Mouse (Mus musculus) mesoderm, embryonic 11.5 days (tissue): ENCODE results near the gene Gbp5.

Experiments used
- DNase-seq: peaks from one replicate; pipeline ENCODE4 v3.0.0-alpha.2; 2012; ENCODE audit warnings: low read depth, low spot score

The Gbp5 gene

DNA sequence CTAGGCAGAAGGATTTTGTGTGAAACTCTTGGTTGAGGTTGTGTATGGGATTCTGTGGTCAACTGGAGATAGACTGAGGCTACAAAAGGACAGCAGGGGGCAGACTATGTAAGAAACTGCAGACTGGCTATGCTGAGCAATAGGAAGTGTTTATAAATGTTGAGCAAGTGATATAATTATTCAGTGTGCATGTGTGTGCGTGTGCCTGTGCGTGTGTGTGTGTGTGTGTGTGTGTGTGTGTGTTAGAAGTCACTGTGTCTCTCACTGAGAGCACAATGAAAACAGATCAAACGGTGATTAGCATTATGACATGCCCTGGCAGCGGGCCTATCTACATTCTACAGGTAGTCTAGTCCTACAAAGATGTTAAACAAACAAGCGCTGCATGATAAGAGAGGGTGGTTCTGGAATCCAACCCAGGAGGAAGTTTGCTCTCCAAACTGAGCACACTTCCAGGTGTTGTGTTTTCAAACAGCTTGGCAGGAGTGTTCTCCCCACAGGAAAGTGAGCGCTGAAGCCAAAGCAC, at the start of gene Gbp5:
Gene Gbp5 (plus strand): TSS at position 443 of the 526 bp plus-strand sequence.
- peak; percentile 17 for DNase-seq

DNA sequence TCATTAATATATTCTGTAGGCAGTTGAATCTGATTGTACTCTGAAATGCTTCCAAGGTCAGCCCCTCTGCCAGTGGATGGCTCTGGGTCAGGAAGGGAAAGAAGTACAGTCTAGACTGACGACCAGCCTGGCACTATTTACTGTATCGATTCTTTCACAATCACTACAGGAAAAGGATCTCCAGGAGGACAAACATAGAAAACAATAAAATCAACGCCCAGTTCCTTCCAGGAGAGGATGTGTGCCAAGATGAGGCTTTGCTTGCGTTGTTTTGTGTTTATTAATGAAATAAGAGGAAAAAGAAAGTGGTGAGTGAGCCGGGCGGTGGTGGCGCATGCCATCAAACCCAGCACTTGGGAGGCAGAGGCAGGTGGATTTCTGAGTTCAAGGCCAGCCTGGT, 39.6 kb upstream of the Gbp5 start:
- no peak for DNase-seq

DNA sequence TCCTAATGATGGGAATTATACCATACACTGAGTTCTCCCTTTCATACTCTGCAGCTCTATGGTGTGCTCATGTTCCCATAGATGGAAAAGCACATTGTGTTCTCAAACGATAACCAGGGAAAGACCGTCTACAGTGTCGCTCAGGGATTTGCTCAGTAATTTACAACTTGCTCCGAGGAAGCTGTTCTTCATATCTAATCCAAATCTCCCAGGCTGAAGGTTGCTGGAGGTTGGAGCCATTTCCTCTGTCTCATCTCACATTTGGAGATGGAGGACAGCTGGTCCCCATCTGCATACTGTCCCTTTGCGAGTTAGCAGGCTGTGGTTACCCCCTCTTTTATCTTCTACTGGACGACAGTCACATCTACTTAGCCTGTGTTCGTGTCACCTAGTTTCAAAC, 34.5 kb upstream of the Gbp5 start:
- DNase-seq, result no peak

DNA sequence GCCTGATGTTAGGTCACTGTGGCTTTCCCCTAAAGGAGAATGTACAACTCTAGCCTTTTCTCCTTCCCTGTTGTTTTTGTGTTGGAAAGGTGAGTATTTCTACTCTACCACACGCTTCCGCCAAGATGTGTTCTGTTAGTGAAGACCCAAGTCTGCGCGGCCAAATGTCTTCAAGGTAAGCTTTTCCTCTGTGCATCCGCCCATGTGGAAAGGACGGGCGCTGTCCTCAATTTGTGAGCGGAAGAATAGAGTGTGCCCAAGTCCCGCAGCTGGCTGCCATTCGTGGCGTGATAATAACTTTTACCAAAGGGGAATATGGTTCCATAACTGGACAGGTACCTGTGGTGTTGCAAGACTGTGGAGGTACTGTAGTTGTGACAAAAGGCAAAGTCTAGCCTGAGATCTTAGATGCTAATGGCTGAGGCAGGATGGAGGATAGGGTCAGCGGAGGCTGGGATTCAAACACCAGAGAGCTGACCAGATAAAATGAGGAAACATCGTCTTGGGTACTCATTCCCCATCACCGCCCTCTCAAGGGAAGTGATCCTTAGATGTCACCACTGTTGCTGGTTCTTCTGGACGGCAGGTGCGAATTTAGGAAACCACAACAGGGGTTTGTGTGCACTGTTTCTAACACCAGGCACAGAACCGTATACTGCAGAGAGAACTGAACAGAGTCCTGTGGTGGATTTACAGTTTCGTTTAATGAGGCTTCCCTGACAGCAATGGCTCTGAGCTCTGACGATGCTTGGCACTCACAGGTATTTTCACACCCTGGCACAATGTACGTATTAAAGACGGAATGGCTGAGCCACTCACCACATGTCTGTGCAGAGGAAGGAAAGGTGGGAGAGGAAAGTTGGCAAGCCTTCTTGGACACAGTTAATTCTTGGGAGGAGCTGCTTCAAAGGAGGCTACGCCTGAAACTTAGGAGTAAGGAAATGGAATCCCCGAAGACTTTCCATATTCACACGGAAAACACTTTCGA, 30.7 kb upstream of the Gbp5 start:
- no peak for DNase-seq

DNA sequence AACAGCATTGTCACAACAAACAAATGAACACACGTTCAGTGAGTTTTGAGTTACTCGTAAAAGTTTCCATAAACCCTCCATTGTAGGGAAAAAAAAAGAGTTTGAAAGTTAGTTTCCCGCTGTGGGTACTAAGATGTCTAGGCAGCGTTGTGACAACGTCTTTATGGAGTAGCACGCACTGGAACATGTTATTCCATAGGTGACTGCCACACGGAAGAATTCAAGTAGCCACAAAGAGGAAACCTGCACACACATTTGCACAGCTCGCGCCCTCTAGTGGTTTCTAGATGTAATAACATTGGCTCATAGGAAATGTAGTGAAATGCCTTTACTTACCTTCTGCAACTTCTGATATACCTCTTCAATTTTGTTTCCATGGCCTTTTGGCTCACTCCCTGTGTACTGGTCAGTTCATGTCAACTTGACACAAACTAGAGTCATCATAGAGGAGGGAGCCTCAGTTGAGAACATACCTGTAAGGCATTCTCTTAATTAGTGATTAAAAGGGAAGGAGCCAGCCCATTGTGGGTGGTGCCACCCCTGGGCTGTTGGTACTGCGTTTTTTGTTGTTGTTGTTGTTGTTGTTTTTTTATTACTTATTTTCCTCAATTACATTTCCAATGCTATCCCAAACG, 19.3 kb upstream of the Gbp5 start:
- DNase-seq, result no peak

DNA sequence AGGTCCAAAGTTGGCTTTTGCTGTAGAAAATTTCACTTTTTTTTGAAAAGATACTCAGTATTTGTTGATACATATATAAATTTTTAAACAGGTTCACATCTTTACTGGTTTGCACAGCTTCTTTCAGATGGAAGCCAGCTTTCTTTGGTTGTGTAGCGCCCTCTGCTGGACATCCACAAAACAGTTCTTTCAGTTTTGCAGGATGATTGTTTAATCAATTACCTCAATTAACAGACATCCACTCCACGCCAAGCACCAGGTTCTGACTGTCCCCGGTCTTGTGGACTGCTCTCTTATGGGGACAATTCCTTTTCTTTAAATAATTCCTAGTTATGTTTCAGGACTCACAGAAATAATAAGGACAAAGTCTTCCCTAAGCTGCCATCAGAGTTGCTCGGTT, 17.9 kb upstream of the Gbp5 start:
- peak; percentile 57 for DNase-seq

DNA sequence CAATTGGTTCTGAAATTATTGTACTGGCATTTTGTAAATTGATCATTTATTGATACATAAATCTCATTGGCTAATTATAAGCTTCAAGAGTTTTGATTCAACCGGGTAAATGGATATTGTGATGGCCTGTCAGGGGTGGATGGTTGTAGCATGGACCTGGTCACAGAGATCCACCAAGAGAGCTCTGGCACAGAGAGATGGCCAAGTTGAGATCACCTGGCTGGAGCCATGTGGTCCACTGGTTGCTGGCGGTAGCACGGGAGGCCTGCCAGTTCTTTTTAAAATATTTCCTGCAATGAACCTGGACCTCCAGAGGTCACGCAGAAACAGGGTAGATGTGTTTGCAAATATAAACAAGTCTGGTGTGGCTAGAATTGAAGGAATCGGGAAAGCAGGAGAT, 15.9 kb upstream of the Gbp5 start:
- DNase-seq, result no peak

DNA sequence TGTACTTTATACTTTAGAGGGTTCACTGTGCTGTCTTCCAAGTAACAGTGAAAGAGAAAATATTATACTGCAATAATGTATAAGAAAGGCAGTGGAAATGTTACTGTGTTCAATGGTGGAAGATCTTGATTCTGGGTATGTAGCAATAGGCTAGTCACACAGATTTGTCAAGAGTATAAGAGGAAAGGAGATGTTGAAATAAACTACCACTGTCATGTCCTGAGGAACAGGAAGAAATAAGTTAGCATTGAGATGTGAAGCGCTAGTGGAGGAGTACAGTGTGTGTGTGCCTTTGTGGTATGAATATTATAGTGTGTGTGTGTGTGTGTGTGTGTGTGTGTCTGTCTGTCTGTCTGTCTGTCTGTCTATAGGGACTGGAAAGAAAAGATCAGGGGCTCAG, 15.4 kb upstream of the Gbp5 start:
- no peak for DNase-seq

DNA sequence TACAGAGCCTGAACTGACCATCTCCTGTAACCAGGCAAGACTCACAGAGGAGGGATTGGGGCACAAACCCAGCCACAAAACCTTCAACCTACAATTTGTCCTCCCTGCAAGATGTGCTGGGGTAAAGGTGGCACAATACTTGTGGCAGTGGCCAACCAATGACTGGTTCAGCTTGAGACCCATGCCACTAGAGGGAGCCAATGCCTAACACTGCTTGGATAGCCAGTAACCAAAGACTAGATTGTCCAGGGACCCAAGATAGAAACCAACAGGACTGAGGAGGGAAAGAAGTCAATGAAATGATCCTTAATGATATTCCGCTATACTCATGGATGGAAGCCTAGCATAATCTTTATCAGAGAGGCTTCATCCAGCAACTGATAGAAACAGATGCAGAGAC, 3.3 kb upstream of the Gbp5 start:
- DNase-seq, result peak; percentile 79

DNA sequence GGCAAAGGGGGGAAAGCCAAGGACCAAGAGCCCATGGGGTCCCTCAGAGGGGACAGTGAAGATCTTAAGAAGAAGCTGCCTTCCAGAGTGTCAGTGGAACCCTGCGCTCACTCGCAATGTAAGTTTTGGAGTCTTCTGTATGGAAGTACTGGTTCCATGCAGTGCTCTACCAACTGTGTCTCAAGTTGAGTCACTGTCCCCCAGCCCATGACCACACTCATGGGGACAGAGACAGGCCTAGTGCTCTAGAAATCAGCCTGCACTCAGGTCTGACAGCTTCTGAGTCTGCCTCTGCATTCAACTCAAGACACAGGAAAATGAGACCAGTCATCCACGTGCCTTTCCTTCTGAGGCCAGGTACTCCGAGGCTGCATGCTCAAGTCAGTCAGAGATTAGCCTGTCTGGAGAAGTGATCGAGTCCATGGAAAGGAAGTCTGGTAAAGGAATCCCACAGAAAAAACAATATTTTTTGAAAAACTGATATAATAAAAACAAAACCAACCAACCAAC, 1.4 kb downstream of the Gbp5 start:
- no peak for DNase-seq

DNA sequence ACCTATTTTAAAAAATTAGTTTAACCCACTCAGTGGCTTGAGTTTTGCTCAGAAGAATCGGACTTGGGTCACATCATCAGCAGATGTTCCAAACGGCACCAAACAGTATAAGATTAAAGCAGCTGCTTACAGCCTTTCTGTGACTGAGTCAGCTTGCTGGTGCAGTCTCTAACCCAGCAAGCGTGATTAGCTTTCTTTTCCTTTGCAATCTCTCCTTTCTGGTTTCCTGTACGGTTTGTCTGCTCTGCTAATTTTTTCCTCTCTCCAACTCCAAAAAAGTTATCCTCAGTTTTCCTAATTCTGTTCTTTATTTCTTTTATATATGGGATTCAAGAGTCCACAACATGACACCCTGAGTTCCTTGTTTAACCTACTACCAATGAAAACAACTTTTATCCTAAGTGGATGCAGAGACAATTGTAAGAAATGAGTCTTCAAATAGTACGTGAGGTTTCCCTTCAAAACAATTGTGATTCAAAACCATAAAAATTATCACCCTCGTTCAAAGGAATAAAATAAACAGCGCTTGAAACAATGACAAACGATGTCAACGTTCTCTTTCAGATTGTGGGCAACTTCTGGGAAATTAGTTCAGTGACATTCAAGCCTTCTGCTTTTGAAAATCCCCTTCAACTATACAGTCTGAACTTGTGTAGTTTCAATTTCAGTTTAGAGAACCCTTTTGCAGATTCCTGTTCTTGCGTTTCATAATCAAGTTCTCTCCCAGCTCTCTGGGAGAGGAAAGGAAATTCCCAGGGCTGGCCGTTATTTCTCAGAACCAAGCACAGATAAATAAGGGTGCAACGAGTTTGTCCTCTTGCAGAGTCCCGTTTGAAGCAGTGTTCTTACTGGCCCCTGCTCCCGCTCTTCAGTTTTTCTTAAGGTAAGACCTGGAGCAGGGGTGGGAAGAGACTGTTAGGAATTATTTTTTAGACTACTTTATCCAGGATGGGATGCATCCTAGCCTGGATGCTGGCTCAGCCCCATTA, 2.6 kb downstream of the Gbp5 start:
- DNase-seq, result no peak

DNA sequence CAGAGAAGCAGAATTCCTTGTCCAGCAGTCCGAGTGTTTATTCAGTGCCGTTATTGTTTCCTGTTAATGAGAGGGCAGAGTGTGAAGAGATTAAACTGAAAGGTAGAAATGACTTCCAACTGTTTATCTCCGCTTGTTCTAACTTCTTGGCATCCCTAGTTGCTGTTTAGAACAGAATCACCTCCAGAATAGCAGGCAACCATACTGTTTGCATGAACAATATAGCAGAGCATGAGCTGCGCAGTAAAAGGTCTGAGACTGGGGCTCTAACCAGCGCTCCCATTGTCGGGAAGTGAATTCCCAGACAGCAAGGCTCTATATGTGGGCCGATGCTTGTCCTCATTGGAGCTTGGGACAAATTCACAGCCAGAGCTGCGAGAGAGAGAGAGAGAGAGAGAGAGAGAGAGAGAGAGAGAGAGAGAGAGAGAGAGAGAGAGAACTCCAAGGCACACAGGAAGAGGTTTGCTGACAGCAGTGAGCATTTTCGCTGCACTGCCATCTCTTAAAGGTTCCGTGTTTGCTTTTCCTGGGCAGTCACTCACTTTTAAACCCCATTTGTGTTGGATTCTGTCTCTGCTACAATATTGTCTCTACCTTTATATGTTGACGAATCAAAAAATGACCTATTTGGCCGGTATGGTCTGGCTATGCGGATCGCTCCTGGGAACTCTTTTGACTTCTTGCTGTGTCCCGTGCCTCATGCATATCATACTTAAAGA, 3.5 kb downstream of the Gbp5 start:
- no peak for DNase-seq

DNA sequence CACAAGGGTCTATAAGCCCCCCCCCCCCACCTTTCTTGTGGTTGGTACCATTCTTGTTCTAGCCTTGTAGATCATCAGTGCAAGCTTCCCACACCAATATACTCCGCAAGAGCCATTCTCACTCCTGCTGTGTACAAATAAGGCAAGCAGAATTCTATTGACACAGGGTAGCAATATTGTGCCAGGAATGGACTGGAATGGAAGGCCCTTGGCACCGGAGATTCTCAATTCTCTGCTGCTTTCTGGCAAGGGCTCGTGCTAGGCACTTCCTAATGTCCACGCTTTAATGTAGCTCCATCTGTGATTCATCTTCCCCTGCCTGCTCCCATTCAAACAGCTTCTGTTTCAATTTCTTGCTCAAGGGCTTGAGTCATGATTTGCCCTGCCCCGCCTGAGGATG, 5.2 kb downstream of the Gbp5 start:
- no peak for DNase-seq

DNA sequence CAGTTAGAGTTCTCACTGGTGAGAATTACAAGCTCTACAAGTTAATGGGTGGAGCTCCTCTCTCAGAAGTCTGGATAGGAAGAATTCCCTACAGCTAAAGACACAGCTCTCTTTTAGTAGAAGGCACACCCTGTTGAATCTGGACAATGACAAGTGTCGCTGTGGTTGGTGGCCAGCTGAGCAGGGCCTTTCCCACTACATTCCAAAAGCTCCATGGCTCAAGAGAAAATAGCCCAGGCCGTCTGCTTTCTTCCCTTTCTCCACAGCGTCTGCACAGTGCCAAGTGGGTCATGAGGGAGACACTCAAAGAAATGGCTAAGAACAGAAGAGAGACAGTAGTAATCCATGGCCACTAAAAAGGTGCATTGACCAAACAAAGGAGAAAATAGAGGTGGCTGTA, 34.3 kb downstream of the Gbp5 start:
- DNase-seq, result no peak

DNA sequence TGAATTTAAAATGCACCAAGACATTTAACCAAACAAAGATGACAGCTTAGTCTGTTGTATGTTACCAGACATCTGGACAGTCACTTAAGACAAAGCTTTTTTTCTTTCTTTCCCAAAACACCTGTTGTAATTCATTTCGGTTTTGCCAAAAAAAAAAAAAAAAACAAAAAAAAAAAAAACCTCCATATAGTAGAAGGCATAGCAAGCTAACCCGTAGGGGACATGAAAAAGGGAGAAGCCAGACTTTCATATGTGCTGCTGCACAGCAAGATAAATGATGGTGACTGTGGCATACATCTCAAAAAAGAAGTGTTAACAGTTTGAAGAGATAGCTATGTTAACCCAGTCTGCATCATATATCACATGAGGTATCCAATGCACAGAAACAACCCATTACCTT, 35.8 kb downstream of the Gbp5 start:
- DNase-seq, result no peak

DNA sequence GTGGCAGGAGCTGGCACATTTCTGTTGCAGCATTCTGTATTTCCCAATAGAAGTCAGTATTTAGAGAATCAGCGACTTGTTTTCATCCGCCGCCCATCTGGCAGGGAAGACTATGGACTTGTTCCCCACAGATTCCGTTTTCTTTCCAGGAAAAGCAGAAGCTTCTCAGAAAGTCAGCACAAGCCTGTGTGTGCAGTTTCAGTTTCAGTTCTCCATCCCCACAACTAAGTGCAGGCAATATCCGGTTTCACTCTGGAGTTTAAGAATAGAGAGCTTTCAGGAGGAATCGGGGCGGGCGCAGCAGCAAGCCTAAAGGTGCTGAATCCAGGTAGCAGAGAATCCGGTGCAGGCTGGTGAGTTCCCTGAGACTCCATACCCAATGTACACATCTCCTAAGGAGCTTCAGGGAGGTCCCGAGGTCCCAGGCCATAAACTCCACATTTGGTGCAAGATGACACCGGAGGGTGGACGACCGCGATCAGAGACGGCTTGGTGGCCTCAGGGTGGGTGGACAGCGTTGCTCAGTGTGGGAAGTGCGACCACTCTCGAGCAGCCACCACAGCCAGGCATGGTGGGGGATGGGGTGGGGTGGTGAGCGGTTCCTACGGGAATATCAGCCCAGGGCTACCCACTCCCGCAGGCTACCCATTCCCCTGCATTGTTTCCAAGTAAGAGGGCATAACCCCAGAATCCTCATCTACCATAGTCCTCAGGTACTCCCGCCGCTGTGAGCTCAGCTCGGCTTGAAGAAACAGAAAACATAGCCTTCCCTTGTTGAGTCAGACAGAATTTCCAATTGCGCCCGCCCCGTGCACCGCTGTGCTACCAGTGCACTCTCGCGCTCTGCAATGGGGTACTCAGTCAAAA, 36.5 kb downstream of the Gbp5 start, which contains the start of gene Gbp7:
Gene Gbp7 (plus strand): TSS at position 256 of the 867 bp plus-strand sequence.
- peak; percentile 52 for DNase-seq

DNA sequence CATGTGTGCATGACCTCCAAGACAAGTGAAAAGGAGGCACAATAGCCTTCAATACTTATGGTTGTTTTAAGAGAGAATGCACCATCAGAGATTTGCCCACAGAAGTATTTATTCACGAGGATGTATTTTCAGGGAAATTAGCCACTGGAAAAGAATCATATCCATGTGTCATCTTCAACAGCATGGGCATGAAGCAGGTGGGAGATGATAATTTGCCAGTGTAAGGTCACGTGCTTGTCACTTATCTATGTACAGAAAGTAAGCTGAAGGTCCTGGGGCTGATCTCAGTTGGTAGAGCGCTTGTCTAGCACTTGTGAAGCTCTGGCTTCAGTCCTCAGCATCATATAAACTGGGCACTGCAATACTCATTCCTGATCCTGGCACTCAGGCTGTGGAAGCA, 37.8 kb downstream of the Gbp5 start:
- no peak for DNase-seq

DNA sequence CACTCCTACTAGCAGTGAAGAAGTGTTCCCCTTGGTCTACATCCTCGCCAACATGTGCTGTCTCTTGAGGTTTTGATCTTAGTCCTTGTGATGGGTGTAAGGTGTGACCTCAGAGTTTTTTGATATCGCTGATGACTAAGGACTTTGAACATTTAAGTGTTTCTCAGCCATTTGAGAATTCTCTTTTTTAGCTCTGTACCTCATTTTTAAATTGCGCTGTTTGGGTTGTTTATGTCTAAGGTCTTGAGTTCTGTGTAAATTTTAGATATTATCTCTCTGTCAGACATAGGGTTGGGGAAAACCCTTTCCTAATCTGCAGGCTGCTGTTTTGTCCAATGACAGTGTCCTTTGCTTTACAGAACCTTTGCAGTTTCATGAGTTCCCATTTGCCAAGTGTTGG, 39.4 kb downstream of the Gbp5 start:
- no peak for DNase-seq

DNA sequence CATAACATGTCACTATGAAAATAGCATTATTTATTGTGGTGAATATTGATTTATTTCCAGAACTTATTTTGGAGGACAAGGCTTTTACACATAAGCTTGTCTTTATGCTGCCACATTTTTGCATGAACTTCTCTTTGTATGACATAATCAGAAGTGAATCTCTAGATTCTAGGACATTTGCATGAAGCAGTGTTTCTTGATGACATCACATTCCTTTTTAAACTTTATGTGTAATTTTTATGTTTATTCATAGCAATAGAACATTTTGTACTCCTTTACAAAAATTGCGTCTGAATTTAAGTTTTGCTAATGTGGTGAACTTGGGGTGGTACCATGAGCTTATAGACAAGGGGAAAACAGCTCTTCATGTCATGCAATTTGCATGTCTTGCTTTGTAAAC, 41.9 kb downstream of the Gbp5 start:
- DNase-seq, result no peak

DNA sequence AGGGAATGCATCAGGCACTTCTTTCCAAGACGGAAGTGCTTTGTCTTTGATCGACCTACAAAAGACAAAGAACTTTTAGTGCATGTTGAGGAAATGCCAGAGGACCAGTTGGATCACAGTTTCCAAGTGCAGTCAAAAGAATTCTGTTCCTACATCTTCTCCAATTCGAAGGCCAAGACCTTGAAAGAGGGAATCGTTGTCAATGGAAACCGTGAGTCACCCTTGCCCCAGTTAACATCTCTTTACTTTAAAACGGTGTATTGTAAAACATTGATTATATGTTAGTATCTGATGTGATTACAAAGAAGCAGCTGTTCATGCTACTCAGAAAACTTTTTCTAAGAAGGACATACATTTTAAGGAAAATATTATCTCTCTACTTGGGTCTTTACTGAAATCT, 47.6 kb downstream of the Gbp5 start:
- no peak for DNase-seq
